Mouse (Mus musculus) forebrain, embryonic 10.5 days (tissue): Measurements from ENCODE around the gene Phf20. TPM values are rescaled to one million over a fixed set of nuclear protein-coding genes. Genes with fewer than 3 reads are reported as not detected.
"Not testable (repeated sequence)": the region's sequence is repeated elsewhere in the genome, so short reads cannot be mapped to it uniquely, and the experiment has no call there.

ENCODE experiments used
- DNase-seq: peaks from one replicate; pipeline ENCODE4 v3.0.0-alpha.2; 2017; ENCODE audit warnings: low spot score; ENCODE audit errors: extremely low spot score
- H3K27ac ChIP-seq: fragments of 300-500 bp; sonication (generic); 2 replicates; pipeline ENCODE4 v1.5.1; 2016; ENCODE audit warnings: mild to moderate bottlenecking
- H3K27me3 ChIP-seq: fragments of 300-500 bp; sonication (generic); 2 replicates; pipeline ENCODE4 v1.6.1; 2016; ENCODE audit warnings: mild to moderate bottlenecking; ENCODE audit not compliant: poor library complexity, severe bottlenecking
- H3K36me3 ChIP-seq: fragments of 300-500 bp; sonication (generic); replicated peaks from 2 replicates; pipeline ENCODE4 v1.6.1; 2016; ENCODE audit warnings: mild to moderate bottlenecking, moderate library complexity
- H3K4me1 ChIP-seq: fragments of 300-500 bp; sonication (generic); 2 replicates; pipeline ENCODE4 v1.6.1; 2016
- H3K4me3 ChIP-seq: fragments of 300-500 bp; sonication (generic); 2 replicates; pipeline ENCODE4 v1.5.1; 2016; ENCODE audit warnings: mild to moderate bottlenecking, moderate library complexity
- H3K9me3 ChIP-seq: fragments of 300-500 bp; sonication (generic); 2 replicates; pipeline ENCODE4 v1.6.1; 2016; ENCODE audit warnings: mild to moderate bottlenecking, moderate library complexity
- WGBS: fragments of 180-500 bp; shearing (Covaris S2); methylation state at CpG from one replicate; pipeline ENCODE4 v1.1.7; 2016; 5-methylcytosine and 5-hydroxymethylcytosine counted together
- polyA plus RNA-seq: library from polyadenylated mRNA; unstranded; fragments of >200 nt; fragmentation: Nextera tagmentation; extraction: Ambion mirVana; gene quantifications from 2 replicates; pipeline ENCODE4 v1.2.1, GENCODE M21; 2016

Gene Phf20
- polyA plus RNA-seq, 1 experiment from 2014 or later: 71.6 TPM

GRCm38 (mm10) chr2:156189241-156189640 is 7.0 kb upstream of the Phf20 start:
- not testable (repeated sequence) for H3K27ac ChIP-seq, H3K27me3 ChIP-seq, H3K4me3 ChIP-seq, DNase-seq, H3K9me3 ChIP-seq, H3K36me3 ChIP-seq, H3K4me1 ChIP-seq
- WGBS: 87% methylated on average over 7 of the region's 7 CpGs

- no peak for DNase-seq
- Histone ChIP-seq H3K4me3 (no peak overlapping the region), H3K4me1 (peaks cover 6% of the 10 kb centered on the region), H3K27ac (no peak overlapping the region), H3K27me3 (no peaks in the 10 kb centered on the region), H3K36me3 (no peaks in the 10 kb centered on the region), H3K9me3 (no peaks in the 10 kb centered on the region)
- WGBS: 89% methylated on average over 14 of the region's 14 CpGs
Measured at GRCm38 (mm10) chr2:156190004-156190896, 6.0 kb upstream of the Phf20 start.

- peaks cover 18% of the 10 kb centered on the region for H3K4me1 ChIP-seq
- no peaks in the 10 kb centered on the region for H3K27me3 ChIP-seq
- H3K36me3 ChIP-seq: no peaks in the 10 kb centered on the region
- H3K27ac ChIP-seq: no peak overlapping the region
- no peak overlapping the region for H3K4me3 ChIP-seq
- H3K9me3 ChIP-seq: no peaks in the 10 kb centered on the region
- WGBS: 94% methylated on average over 2 of the region's 2 CpGs
- no peak for DNase-seq
Measured at GRCm38 (mm10) chr2:156191540-156191939, 4.7 kb upstream of the Phf20 start.

GRCm38 (mm10) chr2:156192068-156192467 is 4.2 kb upstream of the Phf20 start:
- no peaks in the 10 kb centered on the region for H3K27me3 ChIP-seq

GRCm38 (mm10) chr2:156193066-156193862 is 3.0 kb upstream of the Phf20 start:
- no peak for DNase-seq
- H3K27me3 ChIP-seq: no peaks in the 10 kb centered on the region
- no peak overlapping the region for H3K4me3 ChIP-seq
- no peak overlapping the region for H3K27ac ChIP-seq
- no peaks in the 10 kb centered on the region for H3K9me3 ChIP-seq
- H3K4me1 ChIP-seq: peaks cover 33% of the 10 kb centered on the region
- H3K36me3 ChIP-seq: peaks cover 1% of the 10 kb centered on the region; the same call in 1 of the 2 replicates
- 76% methylated on average over 3 of the region's 3 CpGs for WGBS

More at GRCm38 (mm10) chr2:156192068-156192467, 4.2 kb upstream of the Phf20 start:
- no peak for DNase-seq
- no peak overlapping the region for H3K4me3 ChIP-seq
- no peaks in the 10 kb centered on the region for H3K9me3 ChIP-seq
- no peak overlapping the region for H3K27ac ChIP-seq
- no peaks in the 10 kb centered on the region for H3K36me3 ChIP-seq
- peaks cover 23% of the 10 kb centered on the region for H3K4me1 ChIP-seq
- WGBS: 84% methylated on average over 2 of the region's 2 CpGs

- Histone ChIP-seq H3K9me3 (no peaks in the 10 kb centered on the region), H3K4me3 (no peak overlapping the region), H3K36me3 (peaks cover 13% of the 10 kb centered on the region), H3K27me3 (no peaks in the 10 kb centered on the region), H3K27ac (no peak overlapping the region), H3K4me1 (peaks cover 44% of the 10 kb centered on the region)
- no peak for DNase-seq
Measured at GRCm38 (mm10) chr2:156194571-156194970, 1.7 kb upstream of the Phf20 start.

- peak overlapping the region; percentile 77 for H3K4me3 ChIP-seq
- no peaks in the 10 kb centered on the region for H3K27me3 ChIP-seq
- peaks cover 38% of the 10 kb centered on the region for H3K36me3 ChIP-seq
- no peaks in the 10 kb centered on the region for H3K9me3 ChIP-seq
- peak overlapping the region; percentile 98 for H3K27ac ChIP-seq
- WGBS: 6% methylated on average over 17 of the region's 17 CpGs
- H3K4me1 ChIP-seq: peaks cover 51% of the 10 kb centered on the region
- DNase-seq: no peak
Measured at GRCm38 (mm10) chr2:156197129-156197911, 1.1 kb downstream of the Phf20 start.

GRCm38 (mm10) chr2:156199944-156200343 is 3.7 kb downstream of the Phf20 start:
- WGBS: 77% methylated on average over 3 of the region's 3 CpGs
- DNase-seq: no peak
- peaks cover 55% of the 10 kb centered on the region for H3K4me1 ChIP-seq

GRCm38 (mm10) chr2:156201486-156201885 is 5.2 kb downstream of the Phf20 start:
- Histone ChIP-seq H3K4me3 (no peak overlapping the region), H3K36me3 (peaks cover 79% of the 10 kb centered on the region), H3K27ac (no peak overlapping the region), H3K4me1 (peaks cover 41% of the 10 kb centered on the region), H3K27me3 (no peaks in the 10 kb centered on the region), H3K9me3 (no peaks in the 10 kb centered on the region; the same call in 1 of the 2 replicates)
- WGBS: 93% methylated on average over 4 of the region's 4 CpGs
- no peak for DNase-seq

More at GRCm38 (mm10) chr2:156199944-156200343, 3.7 kb downstream of the Phf20 start:
- H3K36me3 ChIP-seq: peaks cover 65% of the 10 kb centered on the region
- no peaks in the 10 kb centered on the region; the same call in 1 of the 2 replicates for H3K9me3 ChIP-seq
- no peaks in the 10 kb centered on the region for H3K27me3 ChIP-seq
- H3K27ac ChIP-seq: no peak overlapping the region
- no peak overlapping the region for H3K4me3 ChIP-seq

GRCm38 (mm10) chr2:156202848-156203437 is 6.7 kb downstream of the Phf20 start:
- Histone ChIP-seq H3K27me3 (no peaks in the 10 kb centered on the region), H3K4me3 (no peak overlapping the region), H3K9me3 (no peaks in the 10 kb centered on the region; the same call in 1 of the 2 replicates), H3K27ac (no peak overlapping the region), H3K36me3 (peaks cover 92% of the 10 kb centered on the region), H3K4me1 (peaks cover 30% of the 10 kb centered on the region)
- 90% methylated on average over 3 of the region's 3 CpGs for WGBS
- no peak for DNase-seq

- Histone ChIP-seq H3K36me3 (peaks cover 95% of the 10 kb centered on the region), H3K9me3 (no peaks in the 10 kb centered on the region; the same call in 1 of the 2 replicates), H3K27me3 (no peaks in the 10 kb centered on the region), H3K4me3 (no peak overlapping the region), H3K27ac (no peak overlapping the region), H3K4me1 (peaks cover 21% of the 10 kb centered on the region)
- WGBS: 91% methylated on average over 6 of the region's 6 CpGs
- no peak for DNase-seq
Measured at GRCm38 (mm10) chr2:156203917-156204316, 7.7 kb downstream of the Phf20 start.

- no peak overlapping the region for H3K4me3 ChIP-seq
- no peak for DNase-seq
- H3K4me1 ChIP-seq: no peaks in the 10 kb centered on the region
- H3K27me3 ChIP-seq: no peaks in the 10 kb centered on the region
- peaks cover 65% of the 10 kb centered on the region for H3K36me3 ChIP-seq
- 85% methylated on average over 1 of the region's 1 CpGs for WGBS
- no peaks in the 10 kb centered on the region for H3K9me3 ChIP-seq
- no peak overlapping the region for H3K27ac ChIP-seq
Measured at GRCm38 (mm10) chr2:156217786-156218185, 21.5 kb downstream of the Phf20 start.
